In the genomic region with DNA sequence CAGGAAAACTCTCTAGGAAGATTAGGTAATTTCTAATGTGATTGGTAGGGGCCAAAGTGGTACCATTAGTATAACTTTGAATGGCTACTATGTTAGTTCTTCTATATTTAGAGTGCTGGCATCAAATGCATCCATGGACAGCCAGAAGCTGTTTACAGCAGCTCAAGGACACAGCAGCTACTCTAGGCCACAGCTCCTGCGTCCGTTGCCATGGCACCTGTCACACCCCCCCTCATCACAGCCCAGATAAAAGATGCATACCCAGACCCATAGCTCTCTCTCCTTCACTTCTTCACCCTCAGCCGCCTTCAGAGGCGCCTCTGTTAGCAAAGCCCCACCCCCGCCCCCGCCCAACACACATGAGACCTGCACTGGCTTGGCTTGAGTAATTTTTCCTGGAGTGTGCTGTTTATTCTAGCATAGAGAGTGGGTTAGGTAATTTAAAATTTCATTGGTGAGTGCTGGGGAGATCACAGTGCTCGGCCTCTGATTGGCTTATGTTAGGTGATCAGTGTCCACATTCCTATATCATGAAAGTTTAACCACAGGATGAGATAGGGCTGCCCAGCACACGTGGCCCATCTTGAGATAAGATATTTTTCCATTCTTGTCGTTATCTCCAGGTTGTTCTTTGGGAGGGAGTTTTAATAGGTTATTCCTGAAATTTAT, we compare ENCODE assay signal across 19 mouse cellular contexts. TPM values are rescaled to one million over a fixed set of nuclear protein-coding genes. Genes with fewer than 3 reads are reported as not detected.
DNase-seq lines count a peak whose midpoint lies in the region; ATAC-seq and TF ChIP-seq lines count a peak whose summit lies in the region.
"Had no signal": no experiment of that assay in that cellular context is flagged by ENCODE, and none has a peak within 500 bp of the region (broad histone marks: within the 10 kb centered on the region; RNA-seq: fewer than 3 reads in every experiment).

No protein-coding gene starts in this region.

- no peaks in the 10 kb centered on the region for H3K36me3 ChIP-seq in hindbrain, embryonic 10.5 days
- no peaks in the 10 kb centered on the region for H3K36me3 ChIP-seq in hindbrain, postnatal 0 days (ENCODE audit: insufficient read depth, low read length)
- H3K36me3 ChIP-seq in midbrain, embryonic 12.5 days: no peaks in the 10 kb centered on the region
- no peaks in the 10 kb centered on the region for H3K36me3 ChIP-seq in midbrain, embryonic 15.5 days (replicated peaks)
- no peaks in the 10 kb centered on the region for H3K36me3 ChIP-seq in intestine, embryonic 14.5 days (ENCODE audit: control insufficient read depth, insufficient read depth, low read length)
- H3K36me3 ChIP-seq in stomach, embryonic 15.5 days: no peaks in the 10 kb centered on the region
- H3K36me3 ChIP-seq: G1E had no signal

- no peaks in the 10 kb centered on the region for H3K4me1 ChIP-seq in hindbrain, embryonic 10.5 days (replicated peaks)
- H3K4me1 ChIP-seq in hindbrain, postnatal 0 days (ENCODE audit: insufficient read depth, low read length): no peaks in the 10 kb centered on the region
- H3K4me1 ChIP-seq in midbrain, embryonic 12.5 days: no peaks in the 10 kb centered on the region; the same call in 1 of the 2 replicates
- no peaks in the 10 kb centered on the region for H3K4me1 ChIP-seq in midbrain, embryonic 15.5 days
- no peaks in the 10 kb centered on the region for H3K4me1 ChIP-seq in intestine, embryonic 14.5 days (replicated peaks; ENCODE audit: control insufficient read depth, insufficient read depth, low read length)
- no peaks in the 10 kb centered on the region for H3K4me1 ChIP-seq in stomach, embryonic 15.5 days
- H3K4me1 ChIP-seq: forebrain, embryonic 13.5 days had no signal

- H3K27me3 ChIP-seq in hindbrain, embryonic 10.5 days (ENCODE audit: insufficient read depth, poor library complexity, severe bottlenecking): no peaks in the 10 kb centered on the region
- H3K27me3 ChIP-seq in hindbrain, postnatal 0 days (ENCODE audit: insufficient read depth, low read length): no peaks in the 10 kb centered on the region
- no peaks in the 10 kb centered on the region for H3K27me3 ChIP-seq in midbrain, embryonic 12.5 days
- no peaks in the 10 kb centered on the region for H3K27me3 ChIP-seq in midbrain, embryonic 15.5 days (replicated peaks)
- no peaks in the 10 kb centered on the region for H3K27me3 ChIP-seq in intestine, embryonic 14.5 days (replicated peaks; ENCODE audit: control insufficient read depth, insufficient read depth, low read length)
- no peaks in the 10 kb centered on the region for H3K27me3 ChIP-seq in stomach, embryonic 15.5 days (replicated peaks)
- H3K27me3 ChIP-seq: forebrain, embryonic 13.5 days had no signal

- no peaks in the 10 kb centered on the region for H3K9me3 ChIP-seq in hindbrain, embryonic 10.5 days
- H3K9me3 ChIP-seq in hindbrain, postnatal 0 days (ENCODE audit: low read length): no peaks in the 10 kb centered on the region
- no peaks in the 10 kb centered on the region for H3K9me3 ChIP-seq in midbrain, embryonic 12.5 days
- H3K9me3 ChIP-seq in midbrain, embryonic 15.5 days: no peaks in the 10 kb centered on the region
- no peaks in the 10 kb centered on the region for H3K9me3 ChIP-seq in intestine, embryonic 14.5 days (ENCODE audit: control insufficient read depth, low read length)
- no peaks in the 10 kb centered on the region for H3K9me3 ChIP-seq in stomach, embryonic 15.5 days
- H3K9me3 ChIP-seq: forebrain, embryonic 13.5 days; G1E had no signal

- DNase-seq in hindbrain, embryonic 10.5 days (ENCODE audit: low spot score): peak; percentile 4
- DNase-seq in hindbrain, postnatal 0 days (ENCODE audit: low spot score): no peak
- DNase-seq in intestine, embryonic 14.5 days (ENCODE audit: low spot score): no peak
- DNase-seq in spleen, postnatal 4 days (ENCODE audit: low spot score in 2 of 2): no peak
- DNase-seq: cerebellum, adult 11-12 months; cerebellum, postnatal 36 days; kidney, adult 8-10 months; kidney, postnatal 36 days; lung, embryonic 14.5 days; right cerebral cortex, postnatal 14 days; thymus, adult 18-20 months had no signal

- no peak overlapping the region for H3K4me3 ChIP-seq in hindbrain, embryonic 10.5 days
- no peak overlapping the region for H3K4me3 ChIP-seq in hindbrain, postnatal 0 days (ENCODE audit: low read length)
- H3K4me3 ChIP-seq in midbrain, embryonic 12.5 days: no peak overlapping the region
- no peak overlapping the region for H3K4me3 ChIP-seq in midbrain, embryonic 15.5 days
- H3K4me3 ChIP-seq in intestine, embryonic 14.5 days (ENCODE audit: low read depth, low read length): no peak overlapping the region
- H3K4me3 ChIP-seq in stomach, embryonic 15.5 days (replicated peaks): no peak overlapping the region
- H3K4me3 ChIP-seq: forebrain, embryonic 13.5 days had no signal

- no peak overlapping the region for H3K27ac ChIP-seq in hindbrain, embryonic 10.5 days
- H3K27ac ChIP-seq in hindbrain, postnatal 0 days: no peak overlapping the region
- no peak overlapping the region for H3K27ac ChIP-seq in midbrain, embryonic 12.5 days (replicated peaks)
- no peak overlapping the region for H3K27ac ChIP-seq in midbrain, embryonic 15.5 days
- H3K27ac ChIP-seq in intestine, embryonic 14.5 days (ENCODE audit: low read depth): no peak overlapping the region
- H3K27ac ChIP-seq in stomach, embryonic 15.5 days: no peak overlapping the region
- H3K27ac ChIP-seq: forebrain, embryonic 13.5 days; macrophage had no signal

- 77% methylated on average over 9 of the region's 9 CpGs for WGBS in hindbrain, embryonic 10.5 days
- WGBS in hindbrain, postnatal 0 days: 69% methylated on average over 9 of the region's 9 CpGs
- WGBS in midbrain, embryonic 12.5 days: 76% methylated on average over 9 of the region's 9 CpGs
- 81% methylated on average over 9 of the region's 9 CpGs for WGBS in midbrain, embryonic 15.5 days
- WGBS in intestine, embryonic 14.5 days: 65% methylated on average over 9 of the region's 9 CpGs
- 57% methylated on average over 9 of the region's 9 CpGs for WGBS in stomach, embryonic 15.5 days

- no peak for ATAC-seq in hindbrain, postnatal 0 days
- peak; percentile 34; the same call in 1 of the 2 replicates for ATAC-seq in midbrain, embryonic 12.5 days (ENCODE audit: low FRiP score, low read depth)
- ATAC-seq in midbrain, embryonic 15.5 days (replicated peaks): no peak; the same call in 1 of the 2 replicates
- ATAC-seq in intestine, embryonic 14.5 days (replicated peaks; ENCODE audit: low FRiP score, low TSS enrichment, low read depth): peak; percentile 74; the same call in 1 of the 2 replicates
- ATAC-seq in stomach, embryonic 15.5 days (ENCODE audit: insufficient read depth, low FRiP score, low read depth): peak; percentile 66; the same call in 1 of the 2 replicates
- no peak for ATAC-seq in frontal cortex, adult (ENCODE audit: low TSS enrichment)
- ATAC-seq: CD4-positive, CD25-positive, alpha-beta regulatory T cell, adult 4 months; forebrain, embryonic 13.5 days had no signal

- H3K4me2 ChIP-seq in hindbrain, postnatal 0 days (ENCODE audit: low read depth, low read length): no peak overlapping the region
- no peak overlapping the region for H3K4me2 ChIP-seq in midbrain, embryonic 12.5 days (replicated peaks)
- H3K4me2 ChIP-seq in midbrain, embryonic 15.5 days: no peak overlapping the region
- no peak overlapping the region for H3K4me2 ChIP-seq in intestine, embryonic 14.5 days (ENCODE audit: low read length)
- no peak overlapping the region for H3K4me2 ChIP-seq in stomach, embryonic 15.5 days
- H3K4me2 ChIP-seq: forebrain, embryonic 13.5 days; lung, embryonic 14.5 days had no signal

- H3K9ac ChIP-seq in hindbrain, postnatal 0 days (replicated peaks; ENCODE audit: low read length): no peak overlapping the region
- no peak overlapping the region for H3K9ac ChIP-seq in midbrain, embryonic 12.5 days (replicated peaks)
- H3K9ac ChIP-seq in midbrain, embryonic 15.5 days: no peak overlapping the region
- H3K9ac ChIP-seq in intestine, embryonic 14.5 days (ENCODE audit: low read length): no peak overlapping the region
- H3K9ac ChIP-seq in stomach, embryonic 15.5 days: no peak overlapping the region
- H3K9ac ChIP-seq: forebrain, embryonic 13.5 days; lung, embryonic 14.5 days had no signal

- TF ChIP-seq CTCF in hindbrain, postnatal 0 days (IDR thresholded peaks at IDR 0.05; ENCODE audit: low read depth): no peak

RNA-seq across cellular contexts. Expression of a gene that starts 27.3 kb away (rescaled TPM):
- polyA plus RNA-seq in hindbrain, embryonic 10.5 days (2016; fragmentation: Nextera tagmentation; extraction: Ambion mirVana): 46.0 and 53.0 TPM in 2 replicates
- 58.8 and 62.7 TPM in 2 replicates for total RNA-seq in hindbrain, postnatal 0 days (2014; rRNA removed)
- 107 and 123 TPM in 2 replicates for polyA plus RNA-seq in hindbrain, postnatal 0 days (2015; fragmentation: Nextera tagmentation; extraction: Ambion mirVana)
- polyA plus RNA-seq in midbrain, embryonic 12.5 days (2016; fragmentation: Nextera tagmentation; extraction: Ambion mirVana): 96.3 and 103 TPM in 2 replicates
- 130 and 136 TPM in 2 replicates for polyA plus RNA-seq in midbrain, embryonic 15.5 days (2015; fragmentation: Nextera tagmentation; extraction: Ambion mirVana)
- polyA plus RNA-seq in intestine, embryonic 14.5 days (2014; fragmentation: Nextera tagmentation; extraction: Ambion mirVana): 46.4 and 48.2 TPM in 2 replicates
- 50.8 and 52.8 TPM in 2 replicates for polyA plus RNA-seq in stomach, embryonic 15.5 days (2015; fragmentation: Nextera tagmentation; extraction: Ambion mirVana)

RNA-seq across cellular contexts. Expression of a gene that starts 38.3 kb away (rescaled TPM):
- polyA plus RNA-seq in hindbrain, embryonic 10.5 days (2016; fragmentation: Nextera tagmentation; extraction: Ambion mirVana): 18.0 and 20.0 TPM in 2 replicates
- total RNA-seq in hindbrain, postnatal 0 days (2014; rRNA removed): 12.3 and 40.8 TPM in 2 replicates
- polyA plus RNA-seq in hindbrain, postnatal 0 days (2015; fragmentation: Nextera tagmentation; extraction: Ambion mirVana): 31.8 and 34.7 TPM in 2 replicates
- polyA plus RNA-seq in midbrain, embryonic 12.5 days (2016; fragmentation: Nextera tagmentation; extraction: Ambion mirVana): 26.2 and 27.2 TPM in 2 replicates
- polyA plus RNA-seq in midbrain, embryonic 15.5 days (2015; fragmentation: Nextera tagmentation; extraction: Ambion mirVana): 30.4 and 31.5 TPM in 2 replicates
- 18.8 and 19.0 TPM in 2 replicates for polyA plus RNA-seq in intestine, embryonic 14.5 days (2014; fragmentation: Nextera tagmentation; extraction: Ambion mirVana)
- polyA plus RNA-seq in stomach, embryonic 15.5 days (2015; fragmentation: Nextera tagmentation; extraction: Ambion mirVana): 23.4 and 26.2 TPM in 2 replicates

Comparison
In these comparisons a context has a peak if more than half of its experiments do, and no peak if none do; other contexts are left out.
1. ATAC-seq: peak in midbrain, embryonic 12.5 days (single experiment), intestine, embryonic 14.5 days (single experiment) and stomach, embryonic 15.5 days (single experiment); none in hindbrain, postnatal 0 days (single experiment), midbrain, embryonic 15.5 days (single experiment) and frontal cortex, adult (single experiment).